Mouse (Mus musculus): ENCODE results near the gene Aanat.

DNA sequence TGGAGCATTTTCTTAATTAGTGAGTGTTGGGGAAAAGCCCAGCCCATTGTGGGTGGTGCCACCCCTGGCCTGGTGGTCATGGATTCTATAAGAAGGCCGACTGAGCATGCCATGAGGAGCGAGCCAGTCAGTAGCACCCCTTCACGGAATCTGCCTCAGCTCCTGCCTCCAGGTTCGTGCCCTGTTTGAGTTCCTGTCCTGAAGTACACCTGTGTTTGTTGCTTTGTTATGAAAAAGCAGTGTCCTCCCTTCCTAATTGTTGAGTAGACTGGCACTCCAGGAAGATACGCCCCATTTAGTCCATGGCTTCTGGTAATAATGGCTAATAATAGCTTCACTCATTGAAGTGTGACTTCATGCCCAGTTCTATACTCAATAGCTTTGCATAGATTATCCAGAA, at the start of gene Aanat:
- no peak for TF ChIP-seq TAL1 (IDR thresholded peaks at IDR 0.05; ENCODE audit: low read length)
- no peak for TF ChIP-seq GATA1 (IDR thresholded peaks at IDR 0.05; ENCODE audit: low read length)

All from erythroblast, embryonic 14.5 days (primary cell).